Mouse (Mus musculus) fibroblast of lung, adult 2 months (primary cell): ENCODE measurements at regions not wholly inside any gene's neighbourhood (a gene's known extent, or its start where the extent isn't known, plus 50 kb on each side); places are given as distances from the start of the nearest gene placed in this dataset.

Experiments
- DNase-seq: peaks from one replicate; pipeline ENCODE4 v3.0.0-alpha.2; 2011; ENCODE audit warnings: low read depth

GRCm38 (mm10) chr16:30652692-30653091, 53.2 kb downstream of the Fam43a start:
- DNase-seq: no peak

- DNase-seq: no peak
Measured at GRCm38 (mm10) chr16:30653806-30654205, 54.3 kb downstream of the Fam43a start.

- DNase-seq: no peak
Measured at GRCm38 (mm10) chr16:30654226-30654625, 54.7 kb downstream of the Fam43a start.

GRCm38 (mm10) chr16:30655798-30656221, 56.3 kb downstream of the Fam43a start:
- peak; percentile 42 for DNase-seq

GRCm38 (mm10) chr16:30656881-30657280, 57.4 kb downstream of the Fam43a start:
- DNase-seq: no peak

- no peak for DNase-seq
Measured at GRCm38 (mm10) chr16:30658921-30659320, 59.4 kb downstream of the Fam43a start.

GRCm38 (mm10) chr16:30661086-30661977, 61.8 kb downstream of the Fam43a start:
- DNase-seq: peak; percentile 42

GRCm38 (mm10) chr16:30663055-30663454, 63.5 kb downstream of the Fam43a start:
- DNase-seq: no peak

GRCm38 (mm10) chr16:30663971-30664370, 64.4 kb downstream of the Fam43a start:
- no peak for DNase-seq

GRCm38 (mm10) chr16:30664433-30664832, 64.9 kb downstream of the Fam43a start:
- no peak for DNase-seq

- DNase-seq: no peak
Measured at GRCm38 (mm10) chr16:30665881-30666280, 66.4 kb downstream of the Fam43a start.

- no peak for DNase-seq
Measured at GRCm38 (mm10) chr16:30669883-30670282, 70.4 kb downstream of the Fam43a start.

GRCm38 (mm10) chr16:30671584-30671983, 72.1 kb downstream of the Fam43a start:
- no peak for DNase-seq

- no peak for DNase-seq
Measured at GRCm38 (mm10) chr16:30672776-30673550, 73.4 kb downstream of the Fam43a start.

- DNase-seq: no peak
Measured at GRCm38 (mm10) chr16:30673662-30674061, 74.1 kb downstream of the Fam43a start.

- DNase-seq: no peak
Measured at GRCm38 (mm10) chr16:30675829-30676228, 76.3 kb downstream of the Fam43a start.

- DNase-seq: no peak
Measured at GRCm38 (mm10) chr16:30677016-30677415, 77.5 kb downstream of the Fam43a start.

GRCm38 (mm10) chr16:30677896-30678707, 78.6 kb downstream of the Fam43a start:
- no peak for DNase-seq

GRCm38 (mm10) chr16:30678708-30679492, 79.4 kb downstream of the Fam43a start:
- no peak for DNase-seq

- DNase-seq: no peak
Measured at GRCm38 (mm10) chr16:30679493-30679811, 79.9 kb downstream of the Fam43a start.

GRCm38 (mm10) chr16:30681421-30681820, 81.9 kb downstream of the Fam43a start:
- DNase-seq: no peak
